Mouse (Mus musculus): ENCODE measurements around the gene Shc1. TPM values are rescaled to one million over a fixed set of nuclear protein-coding genes. Genes with fewer than 3 reads are reported as not detected.
"Not testable (repeated sequence)": the region's sequence is repeated elsewhere in the genome, so short reads cannot be mapped to it uniquely, and the experiment has no call there.

Gene Shc1
- polyA plus RNA-seq, 1 experiment from 2014 or later = 91.4 TPM

DNA sequence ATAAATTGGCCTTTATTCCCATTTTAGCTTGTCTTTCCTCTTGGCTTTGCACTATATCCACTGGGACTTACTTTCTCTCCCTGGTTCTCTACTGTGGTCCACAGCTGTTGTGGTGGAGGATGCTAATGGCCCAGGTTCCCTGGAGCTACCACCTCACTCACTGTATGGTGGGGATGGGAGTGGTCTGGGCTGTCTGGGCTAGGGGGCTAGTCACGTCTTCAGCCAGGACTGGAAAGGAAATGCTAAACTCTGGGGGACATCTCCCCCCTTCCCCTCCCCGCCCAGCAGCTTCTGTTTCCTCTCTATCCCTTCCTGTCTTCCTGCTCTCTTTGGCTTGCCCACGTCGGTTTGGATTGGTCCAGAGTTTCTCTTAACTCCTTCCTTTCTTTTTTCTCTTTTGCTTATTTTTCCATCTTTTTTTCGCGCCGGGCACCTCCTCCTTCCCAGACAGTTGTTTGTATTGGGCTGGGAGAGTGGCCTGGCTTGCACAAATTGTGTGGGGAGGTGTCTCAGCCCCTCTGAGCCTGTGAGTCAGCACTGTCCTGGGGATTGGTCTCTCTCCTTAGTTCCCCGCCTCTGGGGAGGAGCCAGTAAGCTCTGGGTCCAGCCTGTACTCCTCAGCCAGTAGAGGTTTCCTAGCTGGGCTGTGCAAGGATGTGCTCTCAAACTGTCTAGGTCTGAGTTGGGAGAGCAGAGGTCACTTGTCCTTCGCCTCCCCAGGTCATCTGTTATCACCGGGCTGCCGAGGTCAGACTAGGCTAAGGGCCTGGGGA, 2.9 kb downstream of the Shc1 start:
- peak overlapping the region; percentile 84 for H3K27ac ChIP-seq
- peak overlapping the region; percentile 89 for H3K4me2 ChIP-seq
- no peaks in the 10 kb centered on the region for H3K27me3 ChIP-seq
- H3K36me3 ChIP-seq = peaks cover 27% of the 10 kb centered on the region
- H3K9ac ChIP-seq = peak overlapping the region; percentile 81
- peaks cover 57% of the 10 kb centered on the region for H3K4me1 ChIP-seq
- 2% methylated on average over 11 of the region's 11 CpGs for WGBS
- peak overlapping the region; percentile 53 for H3K4me3 ChIP-seq
- ATAC-seq (ENCODE audit: insufficient number of reproducible peaks, insufficient read depth, low FRiP score, low TSS enrichment, low read depth) = peak; percentile 74
- no peaks in the 10 kb centered on the region for H3K9me3 ChIP-seq

- H3K36me3 ChIP-seq = peaks cover 34% of the 10 kb centered on the region
- peak overlapping the region; percentile 89 for H3K4me2 ChIP-seq
- 6% methylated on average over 22 of the region's 22 CpGs for WGBS
- peak overlapping the region; percentile 84 for H3K27ac ChIP-seq
- H3K4me1 ChIP-seq = peaks cover 49% of the 10 kb centered on the region
- no peaks in the 10 kb centered on the region for H3K9me3 ChIP-seq
- peak overlapping the region; percentile 53 for H3K4me3 ChIP-seq
- no peaks in the 10 kb centered on the region for H3K27me3 ChIP-seq
- H3K9ac ChIP-seq = peak overlapping the region; percentile 81
- no peak for ATAC-seq (ENCODE audit: insufficient number of reproducible peaks, insufficient read depth, low FRiP score, low TSS enrichment, low read depth)
Observed at GRCm38 (mm10) chr3:89421810-89422473, 3.7 kb downstream of the Shc1 start.

GRCm38 (mm10) chr3:89422556-89423205, 4.4 kb downstream of the Shc1 start:
- H3K9me3 ChIP-seq = no peaks in the 10 kb centered on the region
- peak overlapping the region; percentile 81 for H3K9ac ChIP-seq
- peak overlapping the region; percentile 53 for H3K4me3 ChIP-seq
- peaks cover 49% of the 10 kb centered on the region for H3K4me1 ChIP-seq
- no peak for ATAC-seq (ENCODE audit: insufficient number of reproducible peaks, insufficient read depth, low FRiP score, low TSS enrichment, low read depth)
- H3K27ac ChIP-seq = no peak overlapping the region
- H3K27me3 ChIP-seq = no peaks in the 10 kb centered on the region
- WGBS = 70% methylated on average over 6 of the region's 6 CpGs
- peak overlapping the region; percentile 89 for H3K4me2 ChIP-seq
- peaks cover 41% of the 10 kb centered on the region for H3K36me3 ChIP-seq

DNA sequence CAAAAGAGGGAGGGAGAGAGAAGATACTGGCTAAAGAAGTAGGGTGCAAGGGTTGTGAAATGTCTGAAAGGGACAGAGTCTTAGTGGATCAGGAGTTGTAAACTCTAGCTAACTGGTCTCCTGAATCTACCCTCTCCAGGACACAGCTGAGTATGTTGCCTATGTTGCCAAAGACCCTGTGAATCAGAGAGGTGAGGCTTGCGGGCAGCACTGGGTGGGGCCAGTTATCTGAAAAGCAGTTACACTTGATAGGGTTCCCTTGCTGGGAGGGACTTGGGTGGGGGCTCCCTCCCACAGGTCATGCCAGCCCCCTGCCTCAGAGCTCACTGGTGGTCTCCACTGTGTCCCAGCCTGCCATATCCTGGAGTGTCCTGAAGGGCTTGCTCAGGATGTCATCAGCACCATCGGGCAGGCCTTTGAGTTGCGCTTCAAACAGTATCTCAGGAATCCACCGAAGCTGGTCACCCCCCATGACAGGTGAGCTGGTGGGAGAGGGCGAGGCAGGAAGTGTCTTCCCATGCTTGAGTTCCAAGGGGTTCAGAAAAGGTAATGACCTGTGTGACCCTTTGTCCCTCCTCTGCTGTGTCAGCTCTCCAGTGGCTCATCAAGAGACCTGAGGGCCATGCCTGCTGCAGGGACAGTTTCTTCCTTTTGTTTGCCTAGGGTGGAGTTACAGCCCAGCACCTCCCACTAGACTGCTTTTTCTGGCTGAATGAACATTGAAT, 6.3 kb downstream of the Shc1 start:
- WGBS = 94% methylated on average over 5 of the region's 5 CpGs
- Histone ChIP-seq H3K27me3 (no peaks in the 10 kb centered on the region), H3K4me1 (peaks cover 45% of the 10 kb centered on the region), H3K4me3 (no peak overlapping the region), H3K9me3 (no peaks in the 10 kb centered on the region), H3K36me3 (peaks cover 49% of the 10 kb centered on the region), H3K9ac (no peak overlapping the region), H3K27ac (no peak overlapping the region), H3K4me2 (no peak overlapping the region)
- ATAC-seq (ENCODE audit: insufficient number of reproducible peaks, insufficient read depth, low FRiP score, low TSS enrichment, low read depth) = no peak

DNA sequence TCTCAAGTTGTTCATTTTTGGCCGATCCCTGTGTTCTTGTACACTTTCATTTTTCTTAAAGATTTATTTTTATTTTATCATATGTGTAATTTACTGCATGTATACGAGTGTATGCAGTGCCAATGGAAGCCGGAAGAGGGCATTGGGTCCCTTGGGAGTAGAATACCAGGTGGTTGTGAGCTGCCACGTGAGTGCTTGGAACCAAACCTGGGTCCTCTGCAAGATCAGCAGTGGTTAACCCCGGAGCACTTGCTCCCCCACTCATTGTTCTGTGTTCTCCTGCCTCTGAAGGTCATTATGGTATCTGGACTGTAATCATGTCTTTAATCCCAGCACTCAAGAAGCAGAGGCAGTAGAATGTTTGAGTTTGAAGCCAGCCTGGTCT, 6.9 kb downstream of the Shc1 start:
- Histone ChIP-seq H3K27ac (no peak overlapping the region), H3K9me3 (no peaks in the 10 kb centered on the region), H3K9ac (no peak overlapping the region), H3K36me3 (peaks cover 49% of the 10 kb centered on the region), H3K4me2 (no peak overlapping the region), H3K27me3 (no peaks in the 10 kb centered on the region), H3K4me1 (peaks cover 40% of the 10 kb centered on the region), H3K4me3 (no peak overlapping the region)
- no peak for ATAC-seq (ENCODE audit: insufficient number of reproducible peaks, insufficient read depth, low FRiP score, low TSS enrichment, low read depth)
- WGBS = 88% methylated on average over 5 of the region's 5 CpGs

- no peaks in the 10 kb centered on the region for H3K27me3 ChIP-seq
- H3K9ac ChIP-seq = no peak overlapping the region
- H3K4me1 ChIP-seq = peaks cover 34% of the 10 kb centered on the region
- no peak overlapping the region for H3K4me3 ChIP-seq
- no peaks in the 10 kb centered on the region for H3K9me3 ChIP-seq
- no peak for ATAC-seq (ENCODE audit: insufficient number of reproducible peaks, insufficient read depth, low FRiP score, low TSS enrichment, low read depth)
- no peak overlapping the region for H3K27ac ChIP-seq
- H3K4me2 ChIP-seq = no peak overlapping the region
- peaks cover 49% of the 10 kb centered on the region for H3K36me3 ChIP-seq
- 89% methylated on average over 4 of the region's 4 CpGs for WGBS
Observed at GRCm38 (mm10) chr3:89425876-89426275, 7.6 kb downstream of the Shc1 start.

DNA sequence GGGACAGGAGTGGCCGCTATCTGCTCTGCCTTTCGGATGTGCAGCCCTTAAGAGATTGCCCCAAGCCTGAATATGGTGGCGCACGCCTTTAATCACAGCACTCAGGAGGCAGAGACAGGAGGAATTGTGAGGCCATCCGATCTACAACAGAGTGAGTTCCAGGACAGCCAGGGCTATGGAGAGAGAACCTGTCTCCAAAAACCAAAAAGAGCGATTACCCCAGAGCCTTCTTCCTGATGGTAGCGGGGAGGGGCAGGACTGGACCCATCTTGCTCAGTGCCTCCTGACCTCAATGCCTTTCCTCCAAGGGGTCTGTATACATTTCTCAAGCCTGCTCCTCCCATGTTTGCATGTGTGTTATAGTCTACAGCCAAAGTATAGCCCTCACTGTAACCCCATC, 10.8 kb downstream of the Shc1 start:
- WGBS = 93% methylated on average over 7 of the region's 7 CpGs

GRCm38 (mm10) chr3:89430171-89431159, 12.2 kb downstream of the Shc1 start, which contains the start of gene Pygo2:
Gene Pygo2 (plus strand): TSS chr3:89430214.
- Histone ChIP-seq H3K27me3 (no peaks in the 10 kb centered on the region), H3K9ac (peak within 1 kb of the TSS; percentile 98), H3K4me3 (peak within 1 kb of the TSS; percentile 99), H3K27ac (peak within 1 kb of the TSS; percentile 95), H3K4me2 (peak within 1 kb of the TSS; percentile 76), H3K4me1 (peaks cover 23% of the 10 kb centered on the region), H3K9me3 (no peaks in the 10 kb centered on the region), H3K36me3 (peaks cover 62% of the 10 kb centered on the region)
- ATAC-seq (ENCODE audit: insufficient number of reproducible peaks, insufficient read depth, low FRiP score, low TSS enrichment, low read depth) = peak; percentile 95
- WGBS = 2% methylated on average over 68 of the region's 68 CpGs

More for the DNA sequence above, 10.8 kb downstream of the Shc1 start:
- not testable (repeated sequence) for H3K27me3 ChIP-seq; H3K9ac ChIP-seq; H3K4me2 ChIP-seq; H3K9me3 ChIP-seq; H3K4me3 ChIP-seq; ATAC-seq (ENCODE audit: insufficient number of reproducible peaks, insufficient read depth, low FRiP score, low TSS enrichment, low read depth); H3K27ac ChIP-seq
- peaks cover 62% of the 10 kb centered on the region for H3K36me3 ChIP-seq
- peaks cover 17% of the 10 kb centered on the region for H3K4me1 ChIP-seq

DNA sequence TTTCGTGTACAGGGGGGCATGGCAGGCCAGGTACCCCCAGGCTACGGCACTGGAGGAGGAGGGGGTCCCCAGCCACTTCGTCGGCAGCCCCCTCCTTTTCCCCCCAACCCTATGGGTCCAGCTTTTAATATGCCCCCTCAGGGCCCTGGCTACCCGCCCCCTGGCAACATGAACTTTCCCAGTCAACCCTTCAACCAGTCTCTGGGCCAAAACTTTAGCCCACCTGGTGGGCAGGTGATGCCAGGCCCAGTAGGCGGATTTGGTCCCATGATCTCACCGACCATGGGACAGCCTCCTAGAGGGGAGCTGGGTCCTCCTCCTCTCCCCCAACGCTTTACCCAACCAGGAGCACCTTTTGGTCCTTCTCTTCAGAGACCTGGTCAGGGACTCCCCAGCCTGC, 14.4 kb downstream of the Shc1 start:
- Histone ChIP-seq H3K9ac (no peak overlapping the region), H3K27ac (no peak overlapping the region), H3K27me3 (no peaks in the 10 kb centered on the region), H3K9me3 (no peaks in the 10 kb centered on the region), H3K4me1 (peaks cover 36% of the 10 kb centered on the region), H3K36me3 (peaks cover 43% of the 10 kb centered on the region), H3K4me2 (no peak overlapping the region), H3K4me3 (no peak overlapping the region)
- WGBS = 95% methylated on average over 8 of the region's 8 CpGs
- ATAC-seq (ENCODE audit: insufficient number of reproducible peaks, insufficient read depth, low FRiP score, low TSS enrichment, low read depth) = no peak

GRCm38 (mm10) chr3:89434532-89434931, 16.3 kb downstream of the Shc1 start:
- H3K4me2 ChIP-seq = no peak overlapping the region
- H3K27ac ChIP-seq = 0 out of 2 replicates have a peak overlapping the region, but pooled peaks have one; percentile 51
- no peaks in the 10 kb centered on the region for H3K9me3 ChIP-seq
- no peak overlapping the region for H3K9ac ChIP-seq
- ATAC-seq (ENCODE audit: insufficient number of reproducible peaks, insufficient read depth, low FRiP score, low TSS enrichment, low read depth) = no peak
- H3K27me3 ChIP-seq = no peaks in the 10 kb centered on the region
- peaks cover 34% of the 10 kb centered on the region for H3K36me3 ChIP-seq
- H3K4me1 ChIP-seq = peaks cover 36% of the 10 kb centered on the region
- 84% methylated on average over 11 of the region's 11 CpGs for WGBS
- H3K4me3 ChIP-seq = no peak overlapping the region
